Mouse (Mus musculus): ENCODE measurements at regions not wholly inside any gene's neighbourhood (a gene's known extent, or its start where the extent isn't known, plus 50 kb on each side); places are given as distances from the start of the nearest gene placed in this dataset.
A peak's percentile ranks its signal among the peaks of the same experiment; 100 is the strongest.
"Not testable (repeated sequence)": the region's sequence is repeated elsewhere in the genome, so short reads cannot be mapped to it uniquely, and the experiment has no call there.

DNA sequence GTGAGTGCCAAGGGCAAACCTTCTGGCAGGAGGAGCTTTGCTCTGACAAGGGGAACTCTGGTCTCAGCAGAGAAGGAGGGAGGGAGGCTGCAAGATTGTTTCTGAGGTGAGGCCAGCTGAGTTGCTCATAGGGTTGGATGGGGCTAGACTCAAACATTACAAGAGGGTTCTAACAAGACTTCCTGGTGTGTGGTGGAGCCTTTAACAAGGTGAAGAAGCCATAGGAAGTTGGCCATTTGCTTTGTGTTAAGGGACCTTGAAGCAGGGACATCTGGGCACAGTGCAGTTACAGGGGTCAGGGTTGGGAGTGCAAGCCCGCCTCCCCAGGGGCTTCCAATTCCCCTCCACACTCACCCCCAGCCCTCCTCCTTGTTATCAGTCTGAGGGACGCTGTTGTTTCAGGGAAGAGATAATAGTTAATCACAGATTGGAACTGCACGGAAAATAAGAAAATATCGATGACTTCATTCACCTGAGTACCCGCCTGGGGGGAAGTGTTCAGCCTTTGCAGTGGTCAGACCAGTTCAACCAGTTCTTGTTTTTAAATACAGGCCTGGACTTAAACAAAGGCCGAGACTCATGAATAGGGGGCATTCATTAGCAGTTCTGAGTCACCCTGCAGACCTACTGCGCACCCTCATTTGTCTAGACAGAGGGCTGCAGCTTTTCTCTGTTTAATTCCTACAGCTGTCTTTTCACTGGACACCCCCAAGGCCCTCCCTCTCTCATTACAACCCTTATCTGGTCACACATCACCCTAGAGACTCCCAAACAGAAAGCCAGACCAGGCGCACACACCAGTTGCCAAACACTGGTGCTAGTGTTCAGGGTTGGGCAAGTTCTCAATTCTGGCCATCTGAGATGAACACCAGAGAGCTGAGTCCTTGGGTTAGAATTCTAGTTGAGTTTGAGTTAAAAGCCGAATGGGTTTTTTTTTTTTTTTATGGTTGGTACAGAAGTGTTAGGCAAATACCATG lies 139.5 kb downstream of the Bcl2l11 start:
- DNase-seq = no peak

GRCm38 (mm10) chr2:128270377-128271129 lies 144.7 kb downstream of the Bcl2l11 start:
- no peak for DNase-seq

DNA sequence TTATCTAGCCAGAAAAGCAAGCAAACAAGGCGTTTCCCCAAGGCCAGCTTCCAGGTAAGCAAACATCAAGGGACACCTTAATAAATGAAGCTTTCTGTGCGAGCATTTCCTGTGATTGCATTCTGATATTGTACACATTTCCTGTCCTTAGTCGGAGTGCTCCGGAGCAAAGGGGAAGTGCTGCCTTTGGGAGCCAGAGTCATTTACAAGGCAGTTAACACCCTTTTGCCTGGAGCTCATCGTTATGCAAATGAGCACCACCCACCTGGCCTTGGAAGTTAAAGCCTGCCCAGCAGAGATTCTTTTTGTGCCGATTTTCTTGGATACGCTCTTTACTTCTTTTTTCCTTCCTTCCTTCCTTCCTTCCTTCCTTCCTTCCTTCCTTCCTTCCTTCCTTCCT lies 147.0 kb downstream of the Bcl2l11 start:
- DNase-seq = peak in 1 of 2 experiments; percentile 48

- DNase-seq = no peak
These were observed 147.5 kb downstream of the Bcl2l11 start for GRCm38 (mm10) chr2:128273292-128273691.

DNA sequence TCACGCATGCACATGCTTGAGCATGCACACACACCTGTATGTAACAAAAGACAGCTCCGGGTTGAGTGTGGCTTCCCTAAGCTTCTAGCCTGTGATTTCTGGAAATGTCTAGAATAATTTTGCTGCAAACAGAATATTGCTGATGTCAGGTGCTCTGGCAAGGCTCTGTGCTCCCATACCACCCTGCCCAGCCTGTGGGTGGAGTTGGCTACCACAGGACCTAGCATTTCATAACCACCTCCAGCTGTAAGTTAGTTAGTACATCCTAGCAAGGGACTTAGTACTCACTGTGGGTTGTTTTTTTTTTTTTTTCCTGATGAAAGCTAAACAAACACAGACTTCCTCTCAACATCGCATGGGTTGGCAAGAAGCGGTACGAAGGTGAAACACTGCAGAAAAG lies 150.5 kb downstream of the Bcl2l11 start:
- DNase-seq = no peak

- DNase-seq = peak in 1 of 2 experiments; percentile 46
These were observed 151.7 kb downstream of the Bcl2l11 start for GRCm38 (mm10) chr2:128277387-128278123.

DNA sequence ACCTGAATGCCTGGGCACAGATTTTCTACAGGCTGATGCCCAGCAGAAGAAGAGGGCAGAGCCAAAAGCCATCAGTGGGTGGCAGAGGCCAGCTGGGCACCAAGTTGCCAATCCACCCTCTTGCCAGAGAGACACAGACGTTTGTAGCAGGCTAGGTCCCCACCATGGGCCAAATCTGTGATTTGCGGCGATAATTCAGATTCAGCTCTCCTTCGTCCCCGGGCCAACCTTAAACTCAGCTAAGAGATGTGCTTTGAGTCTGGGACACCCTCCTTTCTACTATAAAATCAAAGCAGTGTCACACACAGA lies 152.2 kb downstream of the Bcl2l11 start:
- DNase-seq = no peak

DNA sequence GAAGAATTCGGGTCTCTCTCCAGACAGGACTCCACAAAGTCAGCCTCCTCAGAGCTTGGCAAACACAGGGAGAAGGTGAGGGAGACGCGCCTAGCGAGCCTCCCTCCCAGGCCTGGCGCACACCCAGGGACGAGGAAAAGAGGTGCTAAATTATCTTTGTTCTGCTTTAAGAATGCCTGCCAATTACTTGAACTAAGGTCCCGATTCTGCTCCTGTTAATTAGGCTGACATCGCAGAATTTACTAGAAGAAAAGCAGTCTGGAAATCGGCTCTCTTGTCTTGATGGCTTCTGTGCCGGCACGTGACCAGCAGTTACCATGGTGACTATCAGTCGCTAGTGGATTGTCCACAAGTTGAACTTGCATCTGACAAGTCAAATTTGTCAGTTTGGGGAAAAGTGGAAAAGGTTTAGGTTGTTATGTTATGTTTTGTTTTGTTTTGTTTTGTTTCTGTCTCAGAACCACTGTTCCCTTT lies 152.8 kb downstream of the Bcl2l11 start:
- DNase-seq = peak; percentile 67

DNA sequence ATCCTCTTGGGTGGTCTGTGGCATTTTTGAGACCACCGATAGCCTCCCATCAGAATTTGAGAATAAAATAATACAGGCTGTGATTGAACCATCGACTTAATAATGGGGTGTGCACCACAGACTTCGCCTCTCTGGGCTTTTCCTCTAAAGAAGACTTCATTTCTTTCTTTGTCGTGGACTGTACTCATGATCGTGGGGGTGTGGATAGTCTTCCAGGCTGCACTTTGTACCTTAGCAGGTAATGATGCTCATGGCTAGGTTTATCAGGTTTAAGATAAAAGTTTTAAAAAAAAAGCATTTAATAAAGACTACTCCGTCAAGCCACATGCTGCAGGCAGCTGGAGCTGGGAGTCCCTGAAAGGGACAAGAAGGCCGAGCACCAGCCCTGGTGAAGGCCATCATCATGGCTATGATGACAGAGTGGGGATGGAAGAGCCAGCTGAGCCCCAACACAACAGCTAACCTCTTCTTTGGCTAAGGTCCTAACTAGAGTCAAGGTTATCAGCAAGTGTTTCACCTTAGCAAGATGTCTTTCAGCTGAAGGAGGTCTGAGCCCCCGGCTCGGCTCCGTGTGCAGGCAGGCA lies 153.4 kb downstream of the Bcl2l11 start:
- DNase-seq = no peak

GRCm38 (mm10) chr2:128282591-128282990 lies 156.8 kb downstream of the Bcl2l11 start:
- DNase-seq = no peak

DNA sequence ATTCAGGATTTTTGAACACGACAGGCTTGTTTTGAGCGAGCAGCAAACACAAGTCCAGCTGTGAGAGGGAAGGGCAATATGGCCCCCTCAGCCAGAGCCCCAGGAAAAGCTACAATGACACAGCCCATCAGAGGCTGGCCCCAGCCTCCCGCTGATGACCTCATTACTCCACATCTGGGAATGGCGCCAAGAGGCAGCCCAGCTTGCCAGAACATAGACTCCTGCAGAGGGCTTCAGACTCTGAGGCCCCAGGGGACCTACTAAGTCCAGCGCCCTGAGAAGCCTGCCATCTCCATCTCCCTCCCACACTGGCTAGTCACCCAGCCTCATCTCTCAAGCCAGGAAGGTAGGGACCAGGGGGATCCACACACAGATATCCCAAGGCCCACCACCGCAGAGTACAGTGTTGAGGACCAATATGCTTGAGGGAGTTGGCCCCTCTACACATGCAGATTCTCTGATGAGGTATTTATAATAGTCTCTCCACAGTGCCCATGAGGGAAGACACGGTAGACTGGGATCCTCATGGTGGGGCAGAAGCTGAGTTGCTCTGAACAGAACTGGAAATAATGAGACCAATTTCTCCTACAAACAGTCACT lies 159.1 kb downstream of the Bcl2l11 start:
- peak; percentile 94 for DNase-seq

DNA sequence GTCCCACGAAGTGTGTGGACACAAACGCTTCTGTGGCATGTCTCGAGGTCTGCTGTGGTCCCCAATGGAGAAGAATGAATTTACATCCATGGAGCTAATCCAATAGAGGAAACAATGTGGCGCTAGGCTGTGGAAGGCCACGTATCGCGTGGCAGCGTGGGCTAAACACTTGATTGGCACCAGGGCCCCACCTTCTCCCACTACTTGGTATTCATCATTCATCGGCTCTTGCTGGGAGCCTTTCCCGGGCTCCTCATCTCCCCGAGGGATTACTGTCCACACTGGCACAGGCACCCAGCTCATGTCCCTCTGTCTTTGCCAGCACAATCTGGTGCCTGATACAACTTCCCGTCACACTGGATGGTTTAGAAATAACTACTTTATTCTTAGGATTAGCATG lies 159.6 kb downstream of the Bcl2l11 start:
- DNase-seq = peak in 1 of 2 experiments; percentile 13

DNA sequence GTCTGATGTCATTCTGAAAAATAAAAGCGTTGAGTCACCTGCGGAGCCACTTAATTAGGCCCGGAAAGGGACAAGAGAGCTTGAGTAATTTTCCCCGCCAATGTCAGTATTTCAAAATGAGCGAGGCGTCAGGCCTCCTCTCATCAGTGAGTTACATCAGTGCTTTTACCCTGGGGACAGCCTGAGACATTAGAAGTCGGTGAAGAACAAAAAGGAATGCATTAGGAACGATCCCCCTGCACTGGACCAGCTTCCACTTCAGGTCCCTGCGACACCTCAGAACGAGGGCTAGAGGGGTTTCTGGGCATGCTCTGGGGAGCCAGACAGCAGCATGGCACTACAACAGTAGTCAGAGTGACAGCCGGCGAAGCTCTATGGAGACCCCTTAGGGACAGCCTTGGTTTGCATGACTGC lies 162.3 kb downstream of the Bcl2l11 start:
- DNase-seq = no peak

DNA sequence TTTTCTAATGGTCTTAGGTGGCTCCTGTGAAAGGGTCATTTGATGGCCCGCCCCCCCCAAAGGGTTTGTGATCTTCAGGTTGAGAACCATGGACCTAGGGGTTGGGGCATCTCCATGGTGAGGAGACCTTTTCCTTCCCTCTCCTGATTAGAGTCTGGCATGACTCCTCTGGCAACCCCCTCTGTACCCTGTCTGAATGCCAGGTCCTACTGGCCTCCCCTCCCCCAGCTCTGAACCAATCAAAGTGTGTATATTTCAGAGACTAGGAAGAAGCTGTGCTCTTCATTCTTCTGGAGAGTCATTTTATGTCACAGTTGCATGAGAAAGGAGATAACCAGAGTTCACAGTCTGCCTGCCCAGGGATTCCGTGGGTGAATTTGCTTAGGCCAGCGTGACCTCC lies 164.8 kb downstream of the Bcl2l11 start:
- DNase-seq = no peak

DNA sequence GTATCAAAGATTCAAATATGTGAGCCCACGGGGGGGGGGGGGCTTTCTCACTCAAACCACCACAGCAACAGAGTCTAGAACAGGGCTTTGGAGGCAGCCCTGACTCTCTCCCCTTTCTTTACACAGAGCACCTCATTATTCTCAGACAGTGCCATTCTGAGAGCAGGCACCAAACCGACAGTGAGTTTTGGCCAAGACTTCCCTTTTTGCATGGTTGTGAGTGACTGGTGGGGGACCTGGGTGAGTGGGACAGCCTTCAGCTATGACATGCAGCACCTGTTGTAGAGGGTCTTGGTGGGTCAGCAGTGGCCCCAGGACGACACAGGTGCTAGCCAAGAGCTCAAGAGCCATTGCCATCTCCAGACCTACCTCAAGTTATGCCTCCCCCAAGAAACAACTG lies 168.8 kb downstream of the Bcl2l11 start:
- no peak for DNase-seq

- no peak for DNase-seq
These were observed 169.2 kb downstream of the Bcl2l11 start for GRCm38 (mm10) chr2:128295018-128295424.

GRCm38 (mm10) chr2:128295726-128296234 lies 169.9 kb downstream of the Bcl2l11 start:
- no peak for DNase-seq

DNA sequence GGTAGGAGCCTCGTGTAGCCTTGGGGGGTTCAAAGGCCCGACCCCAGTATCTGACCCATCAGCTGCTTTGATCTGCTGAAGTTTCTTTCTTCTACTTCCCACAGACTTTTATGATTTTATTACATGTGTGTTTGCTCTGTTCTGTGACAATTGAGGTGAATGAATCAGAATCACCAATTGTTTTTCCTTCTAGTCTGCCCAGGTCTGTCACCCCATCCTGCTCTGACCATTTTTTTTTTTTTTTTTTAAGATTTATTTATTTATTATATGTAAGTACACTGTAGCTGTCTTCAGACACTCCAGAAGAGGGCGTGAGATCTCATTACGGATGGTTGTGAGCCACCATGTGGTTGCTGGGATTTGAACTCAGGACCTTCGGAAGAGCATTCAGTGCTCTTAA lies 170.6 kb downstream of the Bcl2l11 start:
- DNase-seq = not testable (repeated sequence)

DNA sequence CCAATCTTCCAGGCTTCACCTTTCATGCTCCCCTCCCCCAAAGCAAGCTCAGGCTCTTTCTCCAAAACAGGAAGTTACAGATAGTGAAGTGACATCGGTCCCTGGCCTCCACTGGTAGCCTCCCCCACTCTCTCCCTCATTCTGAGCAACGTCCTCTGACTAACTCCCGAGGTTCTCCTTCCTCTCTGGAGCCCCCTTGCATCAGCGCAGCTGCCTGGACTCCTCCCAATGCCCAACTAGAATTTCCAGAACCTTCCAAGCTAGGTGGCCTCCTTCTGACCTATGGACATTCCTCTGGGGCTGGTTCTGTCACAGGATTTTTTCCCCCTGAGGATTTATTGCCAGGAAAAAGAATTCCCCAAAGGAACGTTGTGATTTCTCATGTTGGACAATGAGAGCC lies 171.1 kb downstream of the Bcl2l11 start:
- DNase-seq = peak in 1 of 2 experiments; percentile 52

DNA sequence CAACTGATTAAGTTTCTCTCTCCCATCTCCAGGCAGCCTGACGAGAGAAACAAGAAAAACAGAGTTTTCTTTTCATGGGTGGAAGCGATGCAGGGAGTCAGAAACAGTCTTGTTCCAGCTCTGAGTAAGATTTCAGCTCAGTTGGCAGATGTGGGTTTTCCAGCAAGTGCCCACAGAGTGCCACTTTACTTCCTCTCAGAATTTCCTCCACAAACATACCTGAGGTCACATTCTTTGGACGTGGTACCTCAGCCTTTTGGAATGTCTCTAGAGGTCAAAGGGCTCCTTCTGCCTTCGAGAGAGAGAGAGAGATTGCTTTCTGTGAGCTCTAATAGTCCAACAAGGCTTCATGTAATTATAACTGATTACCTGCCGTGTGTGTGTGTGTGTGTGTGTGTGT lies 172.0 kb downstream of the Bcl2l11 start:
- DNase-seq = no peak

- peak; percentile 52 for DNase-seq
These were observed 173.2 kb downstream of the Bcl2l11 start for GRCm38 (mm10) chr2:128298996-128299395.

All from heart, adult 18-20 months (tissue).